Mouse (Mus musculus): ENCODE data around the gene Ncln.
"Not testable (repeated sequence)": the region's sequence is repeated elsewhere in the genome, so short reads cannot be mapped to it uniquely, and the experiment has no call there.

Ncln gene

DNA sequence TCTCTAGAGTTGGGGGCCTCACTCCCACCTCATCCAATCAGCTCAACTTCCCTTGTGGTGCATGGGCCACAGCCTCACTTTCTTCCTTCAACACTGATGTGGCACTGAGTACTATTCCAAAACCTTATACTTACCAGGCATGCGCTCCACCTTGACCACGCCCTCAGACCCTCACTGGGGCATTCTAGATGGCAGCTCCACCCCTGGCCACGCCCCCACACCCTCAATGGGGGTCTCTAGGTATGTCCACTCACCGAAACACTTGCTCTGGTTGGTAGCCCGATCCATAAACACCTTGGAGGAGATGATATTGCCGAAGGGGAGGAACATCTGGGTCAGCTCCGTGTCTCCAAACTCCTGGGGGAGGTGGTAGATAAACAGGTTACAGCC lies 33.8 kb downstream of the Ncln start:
- in situ Hi-C loops (cut with MboI, MseI), result no loop called here

DNA sequence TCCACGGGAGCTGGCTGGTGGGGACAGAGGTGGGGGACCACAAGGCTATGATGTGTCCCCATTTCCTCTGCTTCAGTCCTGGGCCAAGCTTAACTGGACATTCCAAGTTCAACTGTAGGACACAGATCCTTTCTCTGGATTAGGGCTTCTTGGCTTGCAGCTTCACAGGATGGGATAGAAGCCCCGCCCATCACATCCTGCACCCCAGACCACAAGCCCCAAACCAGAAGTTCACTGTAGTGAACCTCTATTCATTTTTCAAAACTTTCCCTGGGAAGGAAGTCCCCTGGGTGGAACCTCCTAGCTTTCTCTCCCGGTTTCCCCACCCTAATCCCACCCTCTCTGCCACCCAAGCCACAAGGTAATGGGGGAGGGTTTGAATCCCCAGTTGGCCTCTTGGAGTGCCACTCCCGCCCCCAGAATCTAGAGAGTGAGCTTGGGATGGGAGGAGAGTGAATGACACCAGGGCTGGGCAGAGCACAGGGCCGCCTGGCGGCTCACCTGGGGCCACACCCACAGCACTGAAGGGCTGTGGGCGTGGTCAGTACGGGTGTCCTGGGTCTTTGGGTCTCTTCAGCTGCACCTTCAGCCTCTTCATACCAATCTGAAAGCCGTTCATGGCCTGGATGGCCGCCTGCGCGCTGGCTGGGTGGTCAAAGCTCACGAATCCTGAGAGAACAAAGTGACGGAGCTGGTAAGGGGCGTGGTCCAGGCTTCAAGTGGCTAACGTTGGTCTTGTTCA lies 34.3 kb downstream of the Ncln start:
- in situ Hi-C loops (cut with MboI, MseI), result no loop called here

DNA sequence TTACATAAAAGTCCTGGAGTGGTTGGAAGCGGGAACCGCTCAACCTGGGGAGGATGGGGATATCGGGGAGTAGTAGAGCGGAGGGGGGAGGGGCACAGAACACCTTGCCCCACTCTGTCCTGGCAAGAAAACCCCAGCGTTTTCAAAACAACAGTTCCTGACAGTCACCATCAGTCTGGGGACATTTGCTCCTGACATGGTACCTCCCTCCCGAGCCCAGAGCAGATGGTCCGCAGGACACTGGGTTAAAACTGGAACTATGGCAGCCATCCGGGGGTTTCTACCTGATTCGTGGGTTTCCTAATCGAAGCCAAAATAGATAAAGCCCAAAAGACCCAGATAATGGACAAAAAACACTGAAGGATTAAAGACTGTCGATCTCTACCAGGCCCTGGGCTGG lies 35.2 kb downstream of the Ncln start:
- in situ Hi-C loops (cut with MboI, MseI), result no loop called here

DNA sequence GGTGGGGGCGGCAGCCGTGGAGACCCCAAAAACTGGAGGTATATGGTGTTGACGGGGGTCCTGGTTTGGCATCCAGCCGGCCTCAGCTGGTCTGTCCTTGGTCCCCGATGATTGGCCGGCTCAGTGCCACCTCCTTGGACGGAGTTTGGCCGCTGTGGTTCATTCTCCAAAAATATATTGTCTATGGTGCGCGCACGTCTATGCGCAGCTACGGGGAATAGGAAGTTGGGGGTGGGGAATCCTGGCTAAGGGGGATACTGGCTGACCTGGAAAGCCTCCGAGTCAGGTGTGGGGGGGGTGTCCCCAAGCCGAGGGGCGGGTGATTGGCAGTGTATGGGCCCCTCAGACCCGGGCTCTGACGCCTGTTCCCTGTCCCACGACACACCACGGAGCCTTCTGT lies 35.7 kb downstream of the Ncln start:
- in situ Hi-C loops (cut with MboI, MseI), result no loop called here

DNA sequence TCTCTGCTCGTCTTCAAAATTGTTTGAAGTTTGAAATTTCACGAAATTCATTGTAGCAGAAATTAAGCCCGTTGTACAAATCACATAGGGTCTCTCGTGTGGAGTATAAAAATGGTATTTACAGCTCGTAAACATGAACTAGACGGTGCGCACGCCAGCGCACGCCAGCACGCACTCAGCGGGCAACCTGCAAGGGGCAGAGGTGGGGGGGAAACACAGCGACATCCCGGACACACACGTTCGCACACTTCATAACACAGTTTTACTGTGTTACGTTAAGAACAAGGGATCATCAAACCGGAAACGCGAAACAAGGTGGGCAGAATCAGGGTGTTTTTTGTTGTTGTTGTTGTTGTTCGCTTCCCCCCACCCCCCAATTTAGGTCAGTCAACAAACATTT lies 36.8 kb downstream of the Ncln start:
- in situ Hi-C loops (cut with MboI, MseI), result loop anchor here (10.0 kb wide), 1 partner anchor 65 kb away; the partner anchor contains the start of gene Smim24

DNA sequence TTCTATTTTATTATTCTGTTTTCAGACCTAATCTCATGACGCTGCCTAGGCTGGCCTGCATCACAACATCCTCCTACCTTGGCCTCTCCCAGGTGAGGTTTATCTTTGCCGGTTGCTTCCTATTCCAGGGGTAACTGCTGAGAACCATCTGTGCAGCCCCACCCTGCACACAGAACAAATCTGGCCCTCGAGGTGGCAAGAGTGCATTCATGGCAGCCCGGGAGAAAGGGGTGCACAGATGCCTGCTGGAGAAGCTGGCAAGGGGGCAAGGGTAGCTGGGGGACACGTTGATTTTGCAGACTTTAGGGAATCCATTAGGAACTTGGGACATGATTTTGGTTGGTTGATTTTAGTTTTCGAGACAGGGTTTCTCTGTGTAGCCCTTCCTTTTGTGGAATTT lies 37.9 kb downstream of the Ncln start:
- in situ Hi-C loops (cut with MboI, MseI), result loop anchor here (10.0 kb wide), 1 partner anchor 63 kb away; the partner anchor contains the start of gene Smim24

DNA sequence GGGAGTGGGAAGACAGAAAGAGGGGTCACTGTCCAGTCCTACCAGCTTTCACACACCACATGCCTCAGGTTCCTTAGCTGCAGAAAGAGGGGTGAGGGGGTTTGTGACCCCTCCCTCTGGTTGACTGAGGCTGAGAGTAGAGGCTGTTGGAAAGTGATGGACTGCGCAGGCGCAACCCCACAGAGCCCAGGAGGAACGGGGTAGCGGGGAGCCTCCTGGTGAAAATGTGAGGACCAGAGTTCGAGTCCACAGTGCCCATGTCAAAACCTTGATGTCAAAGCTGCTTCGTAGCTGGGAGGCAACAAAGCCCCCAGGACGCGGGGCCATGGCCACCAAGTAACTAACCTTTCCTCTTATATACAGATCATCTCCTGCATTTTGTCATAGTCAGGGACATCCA lies 38.6 kb downstream of the Ncln start:
- in situ Hi-C loops (cut with MboI, MseI), result loop anchor here (10.0 kb wide), 1 partner anchor 63 kb away; the partner anchor contains the start of gene Smim24

DNA sequence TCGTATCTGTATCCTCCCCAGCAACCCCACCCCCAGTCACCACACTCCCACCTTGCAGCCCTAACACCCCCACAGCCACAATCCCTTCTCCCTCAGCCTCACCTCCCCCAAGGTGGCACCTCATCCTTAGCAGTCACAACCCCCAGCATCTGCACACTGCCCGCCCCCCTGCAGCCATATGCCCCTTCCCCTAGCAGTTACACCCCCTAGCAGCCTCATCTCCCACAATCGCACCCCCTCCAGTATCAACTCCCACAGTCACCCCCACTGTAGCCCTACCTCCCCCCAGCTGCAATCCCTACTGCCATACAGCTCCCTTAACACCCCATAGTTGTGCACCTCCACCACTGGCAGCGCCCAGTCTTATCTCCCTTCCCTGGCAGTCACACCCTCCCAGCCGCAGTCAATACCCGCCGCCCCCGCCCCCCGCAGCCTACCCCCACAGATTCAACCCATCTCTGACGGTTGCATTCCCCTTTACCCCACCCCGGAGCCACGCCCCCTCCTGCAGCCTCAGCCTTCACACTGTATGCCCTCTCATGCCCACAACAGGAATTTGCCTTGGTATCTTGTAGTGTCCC lies 39.1 kb downstream of the Ncln start:
- in situ Hi-C loops (cut with MboI, MseI), result loop anchor here (10.0 kb wide), 1 partner anchor 62 kb away; the partner anchor contains the start of gene Smim24

DNA sequence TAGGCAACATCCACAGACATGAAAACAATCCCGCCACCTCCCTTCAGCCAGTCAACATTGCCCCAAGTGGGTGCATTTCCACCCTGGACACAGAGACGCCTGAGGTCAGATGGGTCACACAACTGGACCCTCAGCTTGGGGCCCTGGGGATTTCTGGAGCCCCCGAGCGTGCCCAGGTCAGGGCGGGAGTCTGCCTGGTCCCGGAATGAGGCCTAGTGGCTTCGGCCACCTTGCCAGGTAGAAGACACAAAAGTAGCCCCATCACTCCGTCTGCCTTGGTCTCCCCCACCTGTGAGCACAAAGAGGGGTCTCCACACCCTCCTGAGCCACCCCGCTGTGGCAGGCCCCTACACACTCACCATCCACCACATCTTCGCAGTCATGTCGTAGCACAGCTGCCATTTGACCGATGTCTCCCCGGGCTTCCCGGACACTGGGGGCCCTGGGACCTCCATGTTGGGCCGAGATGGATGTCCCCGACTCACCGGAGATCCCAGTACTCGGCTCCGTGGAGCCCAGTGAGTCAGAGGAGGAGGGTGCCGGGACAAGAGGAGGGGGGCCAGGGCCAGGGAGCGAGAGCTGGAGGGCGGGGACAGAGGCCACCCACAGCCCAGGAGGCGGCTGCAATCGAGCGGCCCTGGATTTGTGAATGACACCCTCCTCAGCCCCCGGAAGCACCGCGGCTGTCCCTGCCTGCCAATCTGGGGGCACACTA lies 40.9 kb downstream of the Ncln start, which contains the start of gene Nfic:
Nfic (minus strand) TSS at position 455 of the 715 bp plus-strand sequence.
- in situ Hi-C loops (cut with MboI, MseI), result loop anchor here (10.0 kb wide), 1 partner anchor 61 kb away; the partner anchor contains the start of gene Smim24

DNA sequence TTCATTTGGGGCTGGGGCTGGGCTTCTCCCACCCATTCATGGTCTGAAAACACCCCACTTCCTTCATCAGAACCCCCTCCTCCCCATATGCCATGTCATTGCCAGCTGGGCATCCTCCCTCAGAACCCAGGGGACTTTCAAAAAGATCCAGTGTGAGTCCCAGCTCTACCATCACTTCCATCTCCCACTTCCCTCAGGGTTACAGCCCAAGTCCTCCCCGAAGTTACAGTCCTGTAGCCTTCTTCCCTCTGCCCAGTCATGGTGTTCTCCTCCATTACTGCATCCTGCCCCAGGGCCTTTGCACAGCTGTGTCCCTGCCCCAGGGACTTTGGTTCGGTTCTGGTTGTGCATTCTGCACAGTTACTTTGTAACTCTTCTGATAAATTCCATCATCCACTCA lies 42.1 kb downstream of the Ncln start:
- in situ Hi-C loops (cut with MboI, MseI), result loop anchor here (10.0 kb wide), 1 partner anchor 59 kb away; the partner anchor contains the start of gene Smim24

DNA sequence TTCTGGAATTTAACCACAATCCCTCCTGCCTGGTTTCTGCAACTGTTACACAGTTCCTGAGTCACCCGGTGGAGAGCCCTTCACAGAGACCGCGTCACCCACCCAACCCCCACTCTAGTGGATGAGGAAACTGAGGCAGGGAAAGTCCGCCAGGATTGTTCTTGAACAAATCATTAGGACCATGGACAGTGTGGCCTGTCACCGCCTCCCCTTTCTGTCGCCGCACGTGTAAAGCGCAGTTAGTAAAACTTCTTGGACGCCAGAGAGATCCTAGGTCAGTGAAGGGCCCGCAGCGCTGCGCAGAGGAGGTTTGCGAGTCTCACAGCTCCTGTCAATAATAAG lies 43.3 kb downstream of the Ncln start:
- in situ Hi-C loops (cut with MboI, MseI), result loop anchor here (10.0 kb wide), 1 partner anchor 58 kb away; the partner anchor contains the start of gene Smim24

DNA sequence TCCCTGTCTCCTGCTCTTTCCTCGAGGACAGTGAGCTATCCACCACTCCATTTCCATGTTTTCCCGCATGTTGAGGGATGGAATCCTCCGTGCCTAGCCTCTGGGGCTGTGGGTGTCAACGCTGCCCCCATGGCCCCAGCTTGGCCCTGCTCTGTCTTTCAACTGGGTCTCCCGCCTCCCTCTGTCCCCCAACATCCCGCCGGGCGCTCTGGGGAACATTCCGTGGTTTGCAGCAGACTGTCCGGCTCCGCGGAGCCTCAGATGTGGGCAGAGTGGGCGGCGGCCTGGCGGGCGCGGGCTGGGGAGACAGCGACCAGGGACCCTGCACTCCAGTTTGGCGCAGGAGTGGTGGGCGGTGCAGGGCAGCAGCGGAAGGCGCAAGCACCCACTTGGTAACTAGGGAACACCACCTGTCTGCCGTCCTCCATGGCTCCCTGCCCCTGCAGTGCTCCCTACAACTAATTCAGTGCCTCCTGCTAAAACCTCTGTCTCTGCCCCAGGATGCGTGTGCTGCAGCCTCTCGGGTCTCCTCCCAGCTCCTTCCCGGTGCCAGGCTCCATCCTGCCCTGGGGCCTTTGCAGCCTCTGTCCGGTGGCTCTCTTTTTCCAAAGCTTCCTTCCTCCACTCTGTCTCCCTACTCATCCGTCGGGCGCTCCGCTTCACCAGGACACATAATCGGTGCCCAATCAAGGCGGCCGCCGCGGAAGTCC lies 43.8 kb downstream of the Ncln start:
- in situ Hi-C loops (cut with MboI, MseI), result loop anchor here (10.0 kb wide), 1 partner anchor 58 kb away; the partner anchor contains the start of gene Smim24

DNA sequence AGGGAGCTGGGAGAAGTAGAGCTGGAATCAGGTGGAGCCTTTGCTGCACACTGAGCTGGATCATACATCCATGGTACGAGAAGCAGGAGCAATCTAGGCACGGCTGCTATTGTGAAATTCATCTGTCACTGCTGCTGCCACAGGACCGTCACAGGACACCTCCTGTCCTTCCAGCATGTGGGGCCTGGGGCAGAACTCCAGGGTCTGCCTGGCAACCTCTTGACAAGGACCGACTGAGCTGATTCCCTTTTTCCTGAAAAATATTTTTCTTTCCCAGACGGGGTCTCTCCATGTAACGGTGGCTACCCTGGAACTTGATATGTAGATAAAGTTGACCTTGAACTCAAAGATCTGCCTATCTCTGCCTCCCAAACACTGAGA lies 44.8 kb downstream of the Ncln start:
- in situ Hi-C loops (cut with MboI, MseI), result loop anchor here (10.0 kb wide), 1 partner anchor 57 kb away; the partner anchor contains the start of gene Smim24

DNA sequence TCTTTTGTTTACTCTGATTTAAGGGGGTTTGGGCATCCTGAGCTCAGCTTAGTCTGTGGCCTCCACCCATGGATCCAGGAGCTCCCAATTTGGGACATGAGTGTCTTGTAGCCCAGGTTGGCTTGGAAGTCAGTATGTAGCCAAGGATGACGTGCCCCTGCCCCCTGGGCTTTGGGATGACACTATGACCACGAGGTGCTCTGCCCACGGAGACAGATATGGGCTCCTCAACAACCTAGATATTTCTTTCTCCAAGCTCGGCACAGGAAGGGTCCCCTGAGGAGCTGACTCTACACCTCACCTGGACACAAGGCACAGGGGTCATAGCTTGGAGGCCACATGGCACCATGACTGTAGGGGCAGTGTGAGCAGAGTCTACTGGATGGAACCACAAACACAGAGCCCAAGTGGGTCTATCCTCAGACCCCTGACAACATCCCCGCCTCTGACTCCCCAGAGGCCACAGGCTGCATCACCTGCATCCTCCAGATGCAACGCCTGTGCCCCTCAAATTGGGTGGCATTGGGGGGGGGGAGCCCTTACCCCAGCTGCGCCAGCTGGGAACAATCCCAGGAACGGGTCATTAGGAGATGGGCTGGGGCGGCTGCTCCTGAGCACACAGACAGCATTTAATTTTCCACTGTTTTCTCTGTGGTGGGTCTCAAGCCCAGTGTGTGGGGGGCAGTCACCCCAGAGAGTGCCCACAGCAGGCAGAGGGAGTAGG lies 45.4 kb downstream of the Ncln start:
- in situ Hi-C loops (cut with MboI, MseI), result loop anchor here (10.0 kb wide), 1 partner anchor 56 kb away; the partner anchor contains the start of gene Smim24

DNA sequence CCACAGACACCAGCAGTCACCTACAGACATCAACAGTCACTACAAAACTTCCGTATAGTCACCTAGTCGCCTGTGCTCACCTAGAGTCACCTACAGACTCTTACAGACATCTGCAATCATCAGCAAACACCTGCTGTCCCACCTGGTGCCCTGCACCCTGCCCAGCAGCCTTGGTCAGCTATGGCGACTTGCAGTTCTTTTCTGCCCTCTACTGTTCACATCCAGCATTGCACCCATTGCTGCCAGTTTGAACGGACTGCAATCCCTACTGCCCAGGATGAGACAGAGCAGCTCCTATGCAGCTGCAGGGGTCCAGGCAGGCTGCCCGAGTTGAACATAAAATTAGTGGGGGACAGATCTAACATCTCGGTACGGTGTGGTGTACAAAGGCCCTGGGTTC lies 46.1 kb downstream of the Ncln start:
- in situ Hi-C loops (cut with MboI, MseI), result loop anchor here (10.0 kb wide), 1 partner anchor 55 kb away; the partner anchor contains the start of gene Smim24

DNA sequence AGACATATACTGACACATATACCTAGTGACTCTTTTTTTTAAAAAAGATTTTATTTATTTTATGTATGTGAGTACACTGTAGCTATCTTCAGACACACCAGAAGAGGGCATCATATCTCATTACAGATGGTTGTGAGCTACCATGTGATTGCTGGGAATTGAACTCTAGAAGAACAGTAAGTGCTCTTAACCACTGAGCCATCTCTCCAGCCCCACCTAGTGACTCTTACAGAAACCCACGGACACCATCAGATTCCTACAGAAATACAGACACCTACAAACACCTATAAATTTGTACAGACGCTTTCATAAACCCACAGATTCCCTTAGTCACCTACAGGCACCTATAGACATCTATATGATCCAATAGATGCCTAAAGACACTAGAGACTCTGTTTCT lies 50.7 kb downstream of the Ncln start:
- in situ Hi-C loops (cut with MboI, MseI), result not testable (repeated sequence)

DNA sequence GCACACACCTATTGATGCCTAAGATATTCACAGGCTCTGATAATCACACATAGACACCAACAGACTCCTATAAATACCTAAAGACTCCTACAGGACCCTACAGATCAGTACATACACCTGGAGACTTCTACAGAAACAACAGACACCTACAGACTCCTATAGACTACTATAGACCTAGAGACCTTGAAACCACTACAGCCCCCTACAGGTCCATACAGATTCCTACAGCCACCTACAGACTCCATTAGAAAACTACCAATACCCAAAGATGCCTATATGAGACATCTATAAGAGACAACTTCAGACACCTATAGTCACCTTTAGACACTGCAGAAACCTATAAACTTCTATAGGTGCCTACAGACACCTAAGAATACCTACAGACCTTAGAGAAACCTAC lies 55.2 kb downstream of the Ncln start:
- in situ Hi-C loops (cut with MboI, MseI), result no loop called here
